Mouse (Mus musculus) left cerebral cortex, adult 11 months (tissue): ENCODE measurements at regions not wholly inside any gene's neighbourhood (a gene's known extent, or its start where the extent isn't known, plus 50 kb on each side); places are given as distances from the start of the nearest gene placed in this dataset.
A peak's percentile ranks its signal among the peaks of the same experiment; 100 is the strongest.

Experiments
- DNase-seq: peaks from one replicate; pipeline ENCODE4 v3.0.0; 2022; ENCODE audit warnings: low spot score

- DNase-seq = no peak
Measured at GRCm38 (mm10) chr3:52600581-52600980, 332.4 kb downstream of the Foxo1 start.

- no peak for DNase-seq
Measured at GRCm38 (mm10) chr3:52600146-52600545, 332.0 kb downstream of the Foxo1 start.

- no peak for DNase-seq
Measured at GRCm38 (mm10) chr3:52586418-52586817, 318.3 kb downstream of the Foxo1 start.

- no peak for DNase-seq
Measured at GRCm38 (mm10) chr3:52579917-52580316, 311.8 kb downstream of the Foxo1 start.

DNA sequence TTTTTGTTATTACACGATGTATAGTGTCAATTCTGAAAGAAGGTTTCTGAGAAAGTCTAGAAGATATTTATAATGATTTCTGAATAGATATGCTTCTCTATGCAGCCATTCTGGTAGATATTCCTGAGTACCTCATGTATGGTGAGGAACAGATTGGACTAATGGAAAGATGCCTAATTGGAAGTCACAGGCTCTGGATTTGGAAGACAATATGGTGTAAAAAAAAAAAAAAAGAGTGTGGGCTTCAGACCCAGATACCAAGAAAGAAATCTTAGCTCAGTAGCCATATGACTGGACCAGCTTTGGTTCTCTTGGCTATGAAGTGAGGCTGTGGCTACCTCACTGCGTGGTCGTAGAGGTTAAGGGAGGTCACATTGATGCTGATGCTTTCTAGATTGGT is 311.0 kb downstream of the Foxo1 start:
- no peak for DNase-seq

GRCm38 (mm10) chr3:52576703-52577244 is 308.6 kb downstream of the Foxo1 start:
- DNase-seq = no peak

DNA sequence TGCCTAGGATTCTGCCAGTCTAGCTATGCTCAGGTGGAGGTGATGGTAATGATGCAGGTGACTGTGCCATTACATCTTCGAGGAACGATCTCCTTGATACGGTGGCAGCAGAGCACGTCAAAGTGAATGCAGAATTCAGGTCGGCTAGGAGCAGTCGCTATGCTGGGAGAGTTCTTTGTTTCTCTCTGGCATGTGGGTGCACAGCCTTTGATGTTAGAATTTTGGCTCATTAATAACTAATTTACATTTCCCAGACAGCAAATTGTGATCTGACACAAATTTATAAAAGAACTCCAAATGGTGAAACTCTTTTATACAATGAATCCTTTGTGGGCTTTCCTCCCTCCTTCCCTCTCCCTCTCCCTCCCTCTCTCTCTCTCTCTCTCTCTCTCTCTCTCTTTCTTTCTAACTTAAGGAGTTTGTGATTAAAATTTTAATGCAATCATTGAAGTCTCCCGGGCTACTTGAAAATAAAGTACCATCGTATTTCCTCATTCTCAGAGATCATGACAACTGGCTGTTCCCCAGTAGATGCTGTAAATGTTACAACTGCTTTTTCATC is 307.2 kb downstream of the Foxo1 start:
- DNase-seq = no peak

DNA sequence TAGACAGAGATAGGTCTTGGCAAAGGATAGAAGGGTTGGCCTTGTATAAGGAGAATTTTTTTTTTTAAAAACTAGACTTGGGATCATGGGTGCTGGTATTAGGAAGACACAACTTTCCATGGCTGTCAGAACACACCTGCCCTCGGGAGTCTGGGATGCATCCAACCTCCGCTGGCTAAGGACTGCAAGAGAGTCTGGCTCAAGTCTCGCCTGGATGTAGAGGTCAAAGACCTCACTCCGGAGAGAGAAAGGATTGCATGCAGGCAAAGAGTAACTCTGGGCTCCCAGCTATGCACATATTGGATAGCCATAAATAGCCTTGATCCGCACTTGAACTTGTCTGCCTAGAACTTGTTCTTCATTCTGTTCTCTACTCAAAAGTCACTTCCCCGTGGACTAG is 306.2 kb downstream of the Foxo1 start:
- no peak for DNase-seq

DNA sequence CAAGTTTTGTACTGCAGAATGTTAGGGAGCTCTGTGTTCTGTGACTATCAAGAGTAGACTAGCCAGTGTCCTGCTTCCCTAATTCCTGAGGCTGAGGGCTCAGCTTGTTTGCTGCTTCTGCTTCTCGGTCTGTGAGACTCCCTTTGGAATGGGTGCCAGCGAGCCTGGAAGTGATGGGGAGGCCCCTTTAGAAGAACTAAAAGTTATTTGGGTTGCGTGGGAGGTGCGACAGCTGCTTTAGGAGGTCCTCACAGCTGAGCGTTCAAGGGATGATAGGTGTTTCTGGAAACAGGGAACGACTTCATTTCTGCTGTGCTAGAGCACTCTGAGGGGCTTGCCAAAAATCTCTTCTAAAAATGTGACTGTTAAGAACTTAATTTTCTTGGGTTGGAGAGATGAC is 305.7 kb downstream of the Foxo1 start:
- peak; percentile 31 for DNase-seq

GRCm38 (mm10) chr3:52572514-52573485 is 304.7 kb downstream of the Foxo1 start:
- DNase-seq = no peak

DNA sequence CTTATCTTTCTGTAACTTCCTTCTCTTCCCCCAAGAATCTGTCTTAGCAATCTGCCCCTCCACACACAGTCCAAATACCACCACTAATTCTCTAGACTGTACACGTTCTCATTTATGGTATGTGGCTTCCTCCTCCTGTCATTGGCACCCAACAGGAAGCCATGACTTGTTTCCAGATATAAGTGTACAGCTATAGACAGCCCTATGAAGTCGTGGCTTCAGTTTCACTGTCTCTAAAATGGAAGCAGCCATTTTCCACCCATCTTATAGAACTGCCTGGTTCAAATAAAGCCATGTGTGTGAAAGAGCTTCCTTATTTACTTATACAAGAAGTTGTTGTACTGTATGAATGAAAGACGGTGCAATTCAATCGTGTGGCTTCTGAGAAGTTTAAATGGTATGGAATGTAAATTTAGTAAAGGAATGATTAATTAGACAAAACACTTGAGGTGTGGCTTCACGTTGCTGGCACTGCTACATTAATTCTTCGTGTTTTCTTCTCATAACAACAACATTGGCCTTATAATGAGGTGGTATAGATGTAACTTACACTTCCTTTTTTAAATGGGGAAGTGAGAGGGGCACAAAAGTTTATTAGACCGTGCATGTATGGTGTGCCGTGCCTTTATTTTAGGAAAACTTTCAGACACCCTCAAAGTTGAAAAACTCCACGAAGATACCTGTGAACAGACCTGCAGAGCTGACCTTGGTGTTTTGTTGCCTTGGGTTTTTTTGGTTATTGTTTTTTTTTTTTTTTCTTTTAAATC is 299.7 kb downstream of the Foxo1 start:
- DNase-seq = no peak

DNA sequence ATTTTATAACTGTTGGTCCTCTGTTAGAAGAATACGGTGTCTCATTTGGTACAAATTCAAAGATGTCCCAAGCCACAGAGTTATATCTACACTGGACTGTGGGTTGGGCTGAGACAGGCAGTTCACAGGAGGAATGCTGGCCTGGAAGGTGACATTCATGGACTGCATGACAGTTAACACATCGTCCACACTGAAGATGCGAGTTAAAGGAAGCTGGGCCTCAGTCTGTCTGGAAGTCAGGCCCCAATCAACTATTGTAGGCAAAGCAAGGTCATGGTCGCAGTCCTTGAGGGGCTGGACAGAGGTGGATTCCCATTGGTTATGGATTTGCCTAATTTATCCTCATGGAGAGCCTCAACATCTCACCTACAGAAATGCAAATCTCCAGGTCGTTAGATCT is 295.5 kb downstream of the Foxo1 start:
- no peak for DNase-seq

- DNase-seq = no peak
Measured at GRCm38 (mm10) chr3:52562816-52563215, 294.7 kb downstream of the Foxo1 start.

DNA sequence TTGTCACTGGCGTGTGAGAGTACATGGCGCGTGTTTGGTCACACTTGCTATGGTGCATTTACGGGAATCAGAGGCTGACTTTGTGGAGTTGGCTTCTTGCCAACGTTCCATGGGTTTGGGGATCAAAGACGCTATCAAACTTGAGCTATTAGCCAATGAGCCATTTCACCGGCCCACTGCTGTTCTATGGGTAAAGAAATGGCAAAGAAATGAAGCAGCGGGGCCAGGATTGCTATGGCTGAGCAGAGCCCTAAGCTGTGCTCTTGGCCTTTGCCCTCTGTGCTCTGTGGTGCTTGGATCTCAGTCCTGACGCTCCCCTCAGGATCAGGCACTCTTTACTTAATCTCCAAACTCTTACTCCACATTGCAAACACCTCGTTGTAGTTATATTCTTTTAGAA is 291.3 kb downstream of the Foxo1 start:
- no peak for DNase-seq

DNA sequence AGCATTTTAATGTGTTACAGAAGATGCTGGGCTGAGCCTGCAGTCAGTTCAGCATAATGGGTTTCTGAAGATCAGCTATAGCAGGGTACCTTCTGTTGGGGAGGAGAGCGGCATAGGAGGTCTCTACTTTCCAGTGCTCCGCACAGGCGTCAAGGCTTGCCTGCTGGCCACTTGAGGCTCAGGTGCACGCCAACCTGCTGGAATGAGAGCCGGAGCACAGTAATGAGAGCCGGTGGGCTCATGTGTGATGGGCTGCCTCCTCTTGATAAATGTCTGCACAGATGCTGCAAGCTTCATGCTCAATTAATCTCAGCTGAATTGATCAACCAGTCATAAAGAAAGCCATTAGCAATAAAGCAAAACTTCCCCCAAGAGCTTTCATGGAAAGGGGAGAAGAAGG is 290.6 kb downstream of the Foxo1 start:
- no peak for DNase-seq

- DNase-seq = no peak
Measured at GRCm38 (mm10) chr3:52557296-52557695, 289.2 kb downstream of the Foxo1 start.

DNA sequence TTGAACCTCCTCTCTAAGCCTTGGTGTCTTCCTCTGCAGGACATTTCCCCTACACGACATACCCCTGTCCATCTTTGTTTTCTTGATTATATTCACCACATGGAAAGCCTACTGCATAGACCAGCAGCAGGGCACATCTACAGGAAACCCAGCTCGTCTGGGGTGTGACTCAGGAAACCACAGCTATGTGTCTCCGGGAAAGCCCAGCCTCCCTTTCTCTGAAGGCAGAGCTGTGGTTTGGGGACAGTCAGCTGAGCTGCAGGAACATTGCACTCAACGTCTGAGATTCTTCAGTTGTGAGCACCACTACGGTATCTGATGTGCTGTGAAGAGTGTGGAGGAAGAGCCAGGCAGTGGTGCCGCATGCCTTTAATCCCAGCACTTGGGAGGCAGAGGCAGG is 286.9 kb downstream of the Foxo1 start:
- no peak for DNase-seq

DNA sequence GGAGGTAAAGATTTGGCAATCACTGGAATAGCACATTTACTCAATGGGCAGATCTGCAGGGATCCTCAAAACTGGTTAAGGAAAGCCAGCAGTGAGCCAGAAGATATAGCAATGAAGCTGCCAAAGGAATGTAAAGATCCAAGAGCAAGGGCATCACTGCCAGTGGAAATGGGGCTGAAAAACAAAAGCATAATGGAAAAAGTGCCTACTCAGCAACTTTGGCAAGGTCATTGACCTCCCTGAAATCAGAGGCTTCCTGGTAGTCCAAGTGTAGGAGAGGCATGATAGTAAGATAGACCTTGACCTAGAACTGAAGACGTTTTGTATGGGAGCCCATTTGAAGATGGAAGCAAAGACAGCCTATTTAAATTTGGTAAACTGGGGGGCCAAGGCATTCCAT is 286.4 kb downstream of the Foxo1 start:
- DNase-seq = no peak

DNA sequence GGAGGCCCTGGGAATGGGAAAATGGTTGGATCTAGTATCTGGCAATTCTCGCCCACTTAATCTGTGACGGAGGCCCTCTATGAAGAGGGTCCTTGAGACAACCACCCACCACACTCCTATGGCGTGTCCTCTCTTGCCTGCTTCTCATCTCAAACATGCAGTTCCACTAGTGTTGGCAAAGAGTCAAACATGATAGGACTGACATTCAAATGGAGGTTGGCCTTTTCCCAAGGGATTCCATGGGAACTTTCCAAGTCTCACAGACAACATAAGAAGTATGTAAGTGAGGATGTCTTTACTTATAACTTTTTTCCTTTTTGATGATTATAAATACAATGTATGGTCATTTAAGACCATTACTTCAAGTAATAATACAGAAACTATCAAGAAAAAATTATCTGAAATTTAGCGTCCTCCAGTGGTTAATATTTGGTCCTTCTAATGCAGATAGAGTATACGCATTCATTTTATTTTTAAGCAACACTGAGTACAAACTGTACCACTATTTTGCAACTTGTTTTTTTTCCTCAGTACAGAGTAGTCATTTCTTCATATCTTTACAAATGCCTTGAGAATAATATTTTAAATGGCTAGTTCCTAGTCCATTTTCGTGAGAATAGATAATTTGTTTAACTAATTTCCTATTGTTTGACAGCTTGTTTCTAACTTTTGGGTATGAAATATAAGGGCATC is 280.2 kb downstream of the Foxo1 start:
- DNase-seq = no peak

- no peak for DNase-seq
Measured at GRCm38 (mm10) chr3:52546035-52546434, 277.9 kb downstream of the Foxo1 start.

GRCm38 (mm10) chr3:52543006-52543405 is 274.9 kb downstream of the Foxo1 start:
- DNase-seq = no peak

GRCm38 (mm10) chr3:52540862-52541380 is 272.8 kb downstream of the Foxo1 start:
- DNase-seq = no peak
